Mouse (Mus musculus): ENCODE measurements at regions not wholly inside any gene's neighbourhood (a gene's known extent, or its start where the extent isn't known, plus 50 kb on each side); places are given as distances from the start of the nearest gene placed in this dataset.

DNA sequence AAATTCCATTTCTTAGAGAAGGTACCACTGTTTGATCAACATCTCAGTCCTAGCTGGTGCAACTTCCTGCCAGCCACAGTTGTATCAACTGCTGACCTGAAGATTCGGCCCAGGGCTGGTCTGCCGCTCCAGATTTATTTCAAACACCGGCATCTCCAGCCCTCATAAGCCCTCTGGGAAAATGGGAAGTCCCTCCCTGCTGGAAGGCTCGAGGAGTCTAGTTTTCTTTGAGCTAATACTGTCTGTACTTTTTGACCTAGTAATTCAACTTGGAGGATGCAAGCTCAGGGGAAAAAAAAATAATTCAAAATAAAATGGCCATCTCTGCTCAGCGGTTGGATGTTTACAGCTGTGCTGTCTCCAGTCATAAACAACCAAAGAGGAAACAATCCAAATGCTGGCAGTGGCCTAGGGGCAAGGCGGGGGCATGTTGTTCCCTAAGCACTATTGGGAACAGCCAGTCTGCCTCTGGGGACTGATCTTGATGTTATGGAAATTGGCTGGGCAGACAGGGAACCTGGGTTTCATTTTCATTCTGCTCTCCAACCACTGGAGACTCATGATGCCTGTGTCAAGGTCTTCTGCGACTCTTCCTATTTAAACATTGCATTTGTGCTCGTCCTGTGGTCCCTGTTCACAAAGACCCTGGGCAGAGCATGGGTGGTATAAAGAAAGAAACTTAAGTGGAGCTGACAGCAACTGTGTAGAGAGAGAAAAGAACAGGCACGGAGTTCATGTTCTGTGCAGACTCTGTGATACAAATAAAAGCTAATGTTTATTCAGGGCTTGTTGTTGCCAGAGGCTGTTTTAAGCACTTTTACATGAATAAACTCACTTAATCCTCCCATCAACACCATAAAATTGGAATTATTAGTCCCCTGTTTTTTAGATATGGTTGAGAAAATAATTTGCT lies 179.8 kb upstream of the Fggy start:
- Histone ChIP-seq H3K9ac (ENCODE audit: insufficient read depth, low read depth) (no peak overlapping the region), H3K4me3 (replicated peaks in 1 of 3; ENCODE audit: low read depth in 2 of 3, low read length in 2 of 3, poor library complexity in 1 of 3) (no peak overlapping the region), H3K27me3 (replicated peaks) (no peaks in the 10 kb centered on the region), H3K36me3 (replicated peaks in 1 of 2; ENCODE audit: control insufficient read depth in 1 of 2, insufficient read depth in 1 of 2, low read length in 1 of 2) (no peaks in the 10 kb centered on the region), H3K4me2 (ENCODE audit: insufficient read depth, low read depth, poor library complexity, severe bottlenecking) (peak overlapping the region; percentile 40), H3K27ac (ENCODE audit: insufficient read depth, low read depth) (no peak overlapping the region), H3K79me2 (replicated peaks; ENCODE audit: control insufficient read depth, extremely low read depth, insufficient read depth, poor library complexity, severe bottlenecking) (no peaks in the 10 kb centered on the region), H3K4me1 (ENCODE audit: control insufficient read depth in 1 of 2, insufficient read depth in 2 of 2) (peaks cover 0 to 8% of the 10 kb centered on the region in 2 experiments; a peak in 2 of 4 replicates), H3K9me3 (replicated peaks; ENCODE audit: low read length) (no peaks in the 10 kb centered on the region)
- in situ Hi-C loops (cut with MboI; ENCODE audit: low pct_ligation_motif_present, low pct_unique_long_range_greater_than_20kb, low sequenced_read_pairs) (no loop called here), dilution Hi-C loops (cut with MboI; ENCODE audit: extremely low pct_ligation_motif_present, extremely low pct_unique_long_range_greater_than_20kb, low sequenced_read_pairs) (no loop called here)
- TF ChIP-seq SMC3 (IDR thresholded peaks at IDR 0.05; ENCODE audit: low read depth, low read length) (no peak), BHLHE40 (IDR thresholded peaks at IDR 0.05; ENCODE audit: low read depth, low read length) (no peak), GABPA (IDR thresholded peaks at IDR 0.05; ENCODE audit: insufficient replicate concordance, low read depth, low read length) (no peak), RAD21 (IDR thresholded peaks at IDR 0.05; ENCODE audit: low read depth, low read length) (no peak), ZMIZ1 (IDR thresholded peaks at IDR 0.05; ENCODE audit: low read depth, low read length) (no peak), UBTF (IDR thresholded peaks at IDR 0.05; ENCODE audit: low read depth, low read length) (no peak), TCF12 (IDR thresholded peaks at IDR 0.05; ENCODE audit: low read depth, low read length) (no peak), CHD2 (IDR thresholded peaks at IDR 0.05; ENCODE audit: low read length) (no peak), ZNF384 (IDR thresholded peaks at IDR 0.05; ENCODE audit: low read depth, low read length) (no peak), EP300 (IDR thresholded peaks at IDR 0.05; ENCODE audit: low read length) (no peak)
- no peak for DNase-seq (ENCODE audit: extremely low read depth)

DNA sequence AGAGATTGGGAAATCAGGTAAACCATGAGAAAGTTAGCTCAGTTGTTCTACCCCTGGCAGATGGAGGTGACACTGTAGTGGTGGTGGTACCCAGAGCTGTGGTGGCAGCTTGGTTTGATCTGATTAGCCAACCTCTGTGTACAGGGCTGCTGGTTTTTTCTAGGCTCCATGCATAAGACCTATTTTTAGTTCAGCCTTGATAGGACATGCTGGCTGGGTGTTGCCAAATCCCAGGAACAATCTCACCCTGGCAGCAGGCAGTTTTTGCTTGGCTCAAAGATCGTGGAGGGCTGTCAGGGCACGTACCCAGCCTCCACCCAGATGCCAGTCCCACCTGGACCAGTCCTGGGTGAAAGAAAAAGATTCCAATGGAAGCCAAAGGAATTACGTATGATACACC lies 178.7 kb upstream of the Fggy start:
- Histone ChIP-seq H3K9ac (ENCODE audit: insufficient read depth, low read depth) (no peak overlapping the region), H3K4me1 (ENCODE audit: control insufficient read depth in 1 of 2, insufficient read depth in 2 of 2) (peaks cover 0 to 8% of the 10 kb centered on the region in 2 experiments; a peak in 2 of 4 replicates), H3K9me3 (replicated peaks; ENCODE audit: low read length) (no peaks in the 10 kb centered on the region), H3K79me2 (replicated peaks; ENCODE audit: control insufficient read depth, extremely low read depth, insufficient read depth, poor library complexity, severe bottlenecking) (no peaks in the 10 kb centered on the region), H3K4me3 (replicated peaks in 1 of 3; ENCODE audit: low read depth in 2 of 3, low read length in 2 of 3, poor library complexity in 1 of 3) (no peak overlapping the region), H3K36me3 (replicated peaks in 1 of 2; ENCODE audit: control insufficient read depth in 1 of 2, insufficient read depth in 1 of 2, low read length in 1 of 2) (no peaks in the 10 kb centered on the region), H3K27ac (ENCODE audit: insufficient read depth, low read depth) (no peak overlapping the region), H3K4me2 (ENCODE audit: insufficient read depth, low read depth, poor library complexity, severe bottlenecking) (no peak overlapping the region), H3K27me3 (replicated peaks) (no peaks in the 10 kb centered on the region)
- in situ Hi-C loops (cut with MboI; ENCODE audit: low pct_ligation_motif_present, low pct_unique_long_range_greater_than_20kb, low sequenced_read_pairs): no loop called here
- DNase-seq (ENCODE audit: extremely low read depth): no peak
- dilution Hi-C loops (cut with MboI; ENCODE audit: extremely low pct_ligation_motif_present, extremely low pct_unique_long_range_greater_than_20kb, low sequenced_read_pairs): no loop called here
- TF ChIP-seq POLR2A (IDR thresholded peaks at IDR 0.05; ENCODE audit: low read depth, low read length) (no peak), NELFE (IDR thresholded peaks at IDR 0.05; ENCODE audit: low read depth, low read length) (no peak), JUND (conservative IDR thresholded peaks at IDR 0.05; ENCODE audit: low read depth, low read length) (no peak), ZMIZ1 (IDR thresholded peaks at IDR 0.05; ENCODE audit: low read depth, low read length) (no peak), PAX5 (IDR thresholded peaks at IDR 0.05; ENCODE audit: low read length) (no peak), USF1 (IDR thresholded peaks at IDR 0.05; ENCODE audit: low read depth, low read length) (no peak), ZNF384 (IDR thresholded peaks at IDR 0.05; ENCODE audit: low read depth, low read length) (no peak), TBP (conservative IDR thresholded peaks at IDR 0.05; ENCODE audit: low read depth, low read length) (no peak), ELF1 (IDR thresholded peaks at IDR 0.05; ENCODE audit: low read depth, low read length) (no peak)
